Mouse (Mus musculus) testis, postnatal 10 days (tissue): ENCODE results near the gene Tcte2.
"Not testable (repeated sequence)": the region's sequence is repeated elsewhere in the genome, so short reads cannot be mapped to it uniquely, and the experiment has no call there.

ENCODE experiments used
- DNase-seq: peaks from one replicate; pipeline ENCODE4 v3.0.0; 2021; ENCODE audit warnings: low spot score

Gene Tcte2

GRCm38 (mm10) chr17:13682378-13683026 is 79.1 kb downstream of the Tcte2 start:
- DNase-seq = no peak

DNA sequence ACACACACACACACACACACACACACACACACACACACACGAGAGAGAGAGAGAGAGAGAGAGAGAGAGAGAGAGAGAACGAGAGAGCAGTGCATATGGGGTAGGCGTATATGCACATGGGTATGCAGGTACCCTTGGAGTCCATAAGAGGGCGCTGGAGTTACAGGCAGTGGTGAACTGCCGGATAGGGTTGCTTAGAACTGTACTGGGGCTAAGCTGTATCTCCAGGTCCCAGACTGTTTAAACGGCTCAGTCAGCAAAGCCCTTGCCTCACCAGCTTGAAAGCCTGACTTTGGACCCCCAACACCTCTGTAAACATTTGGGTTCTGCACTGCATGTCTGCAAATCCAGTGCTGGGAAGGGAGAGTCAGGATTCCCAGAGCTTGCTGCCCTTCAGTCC is 79.9 kb downstream of the Tcte2 start:
- no peak for DNase-seq

DNA sequence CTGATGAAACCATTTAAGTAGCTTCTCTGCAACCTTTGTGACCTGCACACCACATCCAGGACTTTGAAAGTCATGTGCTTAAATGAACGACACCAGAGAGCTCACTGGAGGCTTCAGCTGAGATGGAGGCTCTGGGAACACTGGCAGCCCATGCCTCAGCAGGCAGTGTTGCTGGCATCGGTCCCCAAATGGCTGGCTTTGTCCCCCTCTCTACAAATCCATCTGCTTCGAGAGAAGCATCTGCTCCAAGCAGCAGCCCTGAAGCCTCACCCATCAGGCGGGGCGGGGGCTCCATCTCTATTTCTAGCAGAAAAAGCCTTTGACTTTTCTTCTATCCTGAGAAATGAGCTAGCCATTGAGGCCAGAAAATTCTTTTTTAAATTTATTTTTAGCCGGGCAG is 80.5 kb downstream of the Tcte2 start:
- DNase-seq = no peak

DNA sequence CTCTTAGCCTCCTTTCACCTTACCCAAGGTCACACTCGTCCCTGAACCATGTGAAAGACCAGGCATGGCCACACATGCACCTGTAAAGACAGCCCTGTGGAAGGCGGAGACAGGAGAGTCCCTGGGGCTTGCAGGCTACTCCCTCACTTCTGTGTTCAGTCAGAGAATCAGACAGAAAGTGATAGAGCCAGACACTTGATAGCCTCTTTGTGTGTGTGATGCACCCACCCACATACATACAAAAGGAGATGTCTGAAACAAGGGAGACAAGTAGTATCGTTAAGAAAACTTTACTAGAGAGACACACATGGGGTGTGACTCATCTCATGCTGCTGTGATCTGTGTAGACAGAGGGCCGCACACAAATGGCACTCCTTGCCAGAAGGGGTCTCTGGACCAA is 81.3 kb downstream of the Tcte2 start:
- no peak for DNase-seq

DNA sequence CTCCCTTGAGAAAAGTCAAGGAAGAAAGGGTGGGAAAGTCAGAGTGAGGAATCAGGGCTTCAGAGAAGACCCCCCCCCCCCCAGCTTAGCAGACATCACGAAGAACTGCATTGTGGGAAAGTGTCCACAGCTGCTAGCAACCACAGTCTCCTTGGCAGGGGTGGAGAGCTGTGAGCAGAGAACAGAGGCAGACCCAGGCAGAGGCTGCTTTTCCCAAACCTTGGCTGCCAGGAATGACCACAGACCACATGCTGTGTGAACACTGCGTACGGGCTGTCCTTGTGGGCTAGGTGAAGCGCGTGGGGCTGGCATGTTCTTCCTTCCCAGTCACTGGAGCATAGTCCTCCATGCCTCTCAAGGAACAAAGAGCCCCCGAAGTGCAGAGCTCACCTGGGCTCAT is 81.9 kb downstream of the Tcte2 start:
- no peak for DNase-seq

- DNase-seq = no peak
Observed at GRCm38 (mm10) chr17:13677225-13678148, 84.1 kb downstream of the Tcte2 start.

GRCm38 (mm10) chr17:13676099-13676498 is 85.5 kb downstream of the Tcte2 start:
- not testable (repeated sequence) for DNase-seq

DNA sequence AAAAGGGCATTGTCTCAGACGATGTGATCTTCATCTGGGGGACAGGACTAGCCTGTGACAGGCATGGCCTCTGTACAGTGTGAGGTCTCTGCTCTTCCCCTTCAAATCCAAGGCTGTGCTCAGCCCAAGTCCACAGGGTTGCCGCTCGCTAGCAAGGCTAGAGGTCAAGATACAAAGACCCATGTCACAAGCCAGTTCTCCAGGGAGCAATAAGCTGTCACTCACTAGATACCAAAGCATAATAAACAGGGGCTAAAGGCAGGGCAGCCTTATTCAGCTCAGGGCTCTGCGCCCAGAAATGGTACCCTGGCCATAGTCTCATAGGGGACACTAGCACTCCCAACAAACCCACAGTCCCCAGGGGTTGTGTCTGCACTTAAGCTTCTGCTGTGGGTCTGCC is 86.0 kb downstream of the Tcte2 start:
- no peak for DNase-seq

DNA sequence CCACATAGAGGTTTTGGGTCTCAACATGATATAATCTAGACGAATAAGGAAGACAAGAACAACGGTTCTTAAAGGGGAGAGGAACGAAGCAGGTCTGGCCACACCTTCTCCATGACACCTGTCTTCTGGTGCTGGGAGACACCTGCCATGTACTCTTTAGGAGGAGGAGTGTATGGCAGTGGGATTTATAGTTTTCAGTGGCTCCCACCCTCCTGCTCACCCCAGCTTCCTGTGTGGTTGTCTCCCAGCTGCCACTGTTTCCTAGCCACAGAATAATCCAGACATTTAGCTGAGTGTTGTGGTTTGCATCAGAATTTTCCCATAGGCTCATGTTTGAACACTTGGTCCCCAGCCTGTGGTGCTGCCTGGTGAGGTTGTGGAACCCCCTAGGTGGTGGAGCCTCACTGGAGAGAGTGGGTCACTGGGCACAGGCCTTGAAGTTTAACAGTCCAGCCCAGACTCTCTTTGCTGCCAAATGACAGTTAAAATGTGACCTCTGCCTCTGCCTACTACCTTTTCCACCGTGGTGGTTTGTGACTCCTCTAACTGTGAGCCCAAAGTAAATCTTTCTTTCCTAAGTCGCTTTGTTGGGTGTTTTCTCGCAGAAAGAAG is 86.8 kb downstream of the Tcte2 start:
- no peak for DNase-seq

DNA sequence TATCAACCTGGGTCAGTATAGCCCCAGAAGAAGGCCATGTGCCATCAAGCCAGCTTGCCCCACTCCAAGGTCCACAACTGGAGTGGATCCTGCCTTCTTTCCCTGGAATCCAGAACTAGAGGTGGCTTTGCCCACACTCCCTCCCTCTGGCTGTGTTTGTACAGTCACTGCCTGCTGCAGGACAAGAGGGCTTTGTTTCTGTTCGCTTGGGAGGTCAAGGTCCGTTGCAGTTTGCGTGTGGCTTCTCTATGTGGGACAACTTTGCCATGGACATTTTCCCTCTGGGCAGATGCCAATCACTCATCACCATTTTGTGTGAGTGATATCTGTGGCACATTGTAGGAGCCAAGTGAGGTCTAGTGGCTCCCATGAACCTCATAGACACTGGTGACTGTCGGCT is 89.9 kb downstream of the Tcte2 start:
- no peak for DNase-seq

DNA sequence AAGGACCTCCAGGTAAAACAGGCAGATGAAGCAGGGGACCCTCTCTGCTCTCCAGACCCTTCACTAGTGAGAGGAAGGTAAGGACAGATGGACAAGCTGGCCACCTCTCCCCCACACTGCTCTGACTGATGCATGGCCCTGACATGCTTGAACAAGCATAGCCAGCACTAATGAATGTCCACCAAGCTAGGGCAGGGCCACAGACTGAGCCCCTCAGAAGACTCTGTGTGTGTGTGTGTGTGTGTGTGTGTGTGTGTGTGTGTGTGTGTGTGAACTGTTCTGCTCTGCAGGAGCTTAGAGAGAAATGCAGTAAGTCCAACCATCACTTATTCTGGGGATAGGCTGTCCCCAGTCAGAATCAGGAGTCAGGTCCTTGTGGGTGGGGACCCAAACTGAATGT is 91.4 kb downstream of the Tcte2 start:
- DNase-seq = no peak

- DNase-seq = no peak
Observed at GRCm38 (mm10) chr17:13669206-13669605, 92.4 kb downstream of the Tcte2 start.

DNA sequence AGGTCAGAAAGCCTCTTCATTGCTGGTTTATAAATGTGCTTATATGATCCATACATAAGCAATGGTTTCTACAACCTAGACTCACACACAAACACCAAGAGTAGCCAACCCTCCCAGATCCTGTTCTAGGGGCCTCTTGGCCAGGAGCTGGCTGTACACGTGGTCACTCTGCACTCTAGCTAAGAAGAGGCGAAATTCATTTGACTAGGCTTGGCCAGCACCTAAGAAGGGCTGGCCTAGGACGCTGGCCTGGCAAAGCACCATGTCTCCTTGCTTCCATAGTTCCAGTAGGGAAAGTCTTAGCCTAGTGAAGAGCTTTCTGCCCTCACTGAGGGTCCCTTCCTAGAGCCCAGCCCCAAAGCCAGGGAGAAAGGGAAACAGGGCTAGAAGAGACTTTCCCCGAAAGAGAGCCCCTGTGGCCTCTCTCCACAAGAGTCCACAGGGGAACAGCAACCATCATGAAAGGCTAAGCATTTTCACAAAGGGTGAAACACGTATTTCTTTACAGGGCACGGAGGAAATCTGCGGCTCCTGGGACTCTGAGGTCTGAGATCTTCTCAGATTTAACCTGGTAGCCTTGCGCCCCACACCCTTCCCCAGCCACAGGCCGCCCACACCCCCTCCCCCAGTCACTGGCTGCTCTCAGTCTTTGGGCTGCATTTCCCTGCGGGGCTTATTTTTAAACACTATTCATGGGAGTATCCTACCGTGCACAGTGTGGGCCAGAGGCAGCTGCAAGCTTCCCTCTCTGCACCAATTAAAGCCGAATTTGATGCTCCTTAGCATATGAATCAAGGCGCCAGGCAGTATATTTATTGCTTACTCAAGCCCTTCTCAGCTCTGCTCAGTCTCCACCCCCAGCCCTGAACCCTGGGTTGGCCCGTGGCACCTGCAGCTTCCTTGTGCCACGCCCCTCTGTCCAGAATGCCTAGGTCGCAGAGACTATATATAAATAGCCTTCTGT is 93.3 kb downstream of the Tcte2 start:
- DNase-seq = no peak

DNA sequence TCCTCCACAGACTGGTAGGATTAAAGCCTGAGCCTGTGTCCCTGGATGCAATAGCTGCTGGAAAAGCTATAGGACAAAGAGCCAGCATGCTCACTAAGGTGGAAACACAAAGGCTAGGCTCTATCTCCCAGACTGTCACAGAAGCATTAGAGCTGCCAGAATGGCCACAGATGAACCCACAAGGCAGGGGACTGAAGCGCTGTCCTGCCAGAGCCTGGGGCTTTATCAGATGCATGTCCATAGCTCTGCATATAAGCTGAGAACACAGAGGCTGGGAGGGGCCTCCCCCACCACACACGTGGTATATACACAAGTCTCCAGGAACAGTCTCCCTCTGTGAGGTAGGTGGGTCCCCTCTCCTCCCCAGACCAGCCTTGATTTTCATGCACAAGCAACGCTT is 94.6 kb downstream of the Tcte2 start:
- no peak for DNase-seq

DNA sequence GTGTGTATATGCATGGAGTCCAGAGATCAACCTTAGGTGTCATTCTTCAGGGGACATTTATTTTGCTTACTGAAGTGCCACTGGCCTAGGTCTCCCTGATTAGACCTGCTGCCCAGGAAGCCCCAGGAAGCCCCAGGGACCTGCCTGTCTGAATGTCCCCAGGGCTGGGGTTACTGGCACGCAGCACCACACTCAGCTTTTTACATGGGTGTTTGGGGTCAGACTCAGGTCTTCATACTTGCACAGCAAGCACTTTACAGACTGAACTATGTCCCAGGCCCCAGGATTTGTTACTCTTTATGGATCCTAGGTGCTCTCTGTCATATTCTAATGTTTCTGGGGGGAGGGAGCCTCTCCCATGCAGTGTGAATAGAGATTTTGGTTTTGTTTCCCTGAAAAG is 95.9 kb downstream of the Tcte2 start:
- no peak for DNase-seq

GRCm38 (mm10) chr17:13663386-13664166 is 98.0 kb downstream of the Tcte2 start:
- no peak for DNase-seq
